Mouse (Mus musculus) urinary bladder, postnatal 25 days (tissue): ENCODE data around the gene Slc9a3r1.

Experiments
- DNase-seq: peaks from one replicate; pipeline ENCODE4 v3.0.0; 2022; ENCODE audit warnings: low spot score

The Slc9a3r1 gene

GRCm38 (mm10) chr11:115192180-115192579 lies 29.0 kb downstream of the Slc9a3r1 start:
- DNase-seq, result no peak

DNA sequence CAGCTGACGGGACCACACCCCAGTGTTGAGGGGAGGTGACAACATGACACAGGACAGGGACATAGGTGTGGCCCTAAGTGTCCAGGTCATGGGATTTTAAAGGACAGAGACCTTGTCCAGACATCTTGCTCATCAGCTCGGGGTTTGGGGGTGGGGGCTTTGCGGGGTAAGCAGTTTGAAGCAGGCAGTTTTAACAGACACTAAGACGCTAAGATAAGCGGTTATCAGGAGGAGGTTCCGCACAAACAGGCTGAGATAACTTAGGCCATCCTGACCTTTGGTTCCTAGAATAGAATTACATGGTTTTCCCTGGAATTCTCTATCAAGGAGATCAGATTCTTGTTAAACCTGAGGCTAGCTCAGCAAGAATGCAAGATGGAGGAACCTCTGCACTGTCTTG lies 31.6 kb downstream of the Slc9a3r1 start:
- DNase-seq, result no peak

DNA sequence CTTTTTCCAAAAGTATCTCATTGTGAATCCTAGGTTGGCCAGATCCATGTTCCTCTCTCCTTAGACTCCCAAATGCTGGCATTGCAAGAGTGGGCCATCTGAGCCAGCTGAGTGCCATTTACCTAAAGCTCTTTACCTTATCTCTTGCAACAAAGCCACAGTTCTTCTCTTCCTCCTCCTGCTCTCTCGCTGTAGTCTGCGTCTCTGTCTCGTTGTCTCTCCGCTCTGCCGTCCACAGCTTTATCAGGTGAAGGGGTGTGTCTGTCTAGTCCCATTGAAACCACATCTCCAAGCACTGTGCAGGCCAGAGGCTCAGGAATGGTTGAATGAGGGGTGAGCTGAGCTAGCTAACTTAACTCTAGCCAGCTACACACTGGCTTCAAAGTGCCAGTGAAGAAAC lies 32.8 kb downstream of the Slc9a3r1 start:
- no peak for DNase-seq

DNA sequence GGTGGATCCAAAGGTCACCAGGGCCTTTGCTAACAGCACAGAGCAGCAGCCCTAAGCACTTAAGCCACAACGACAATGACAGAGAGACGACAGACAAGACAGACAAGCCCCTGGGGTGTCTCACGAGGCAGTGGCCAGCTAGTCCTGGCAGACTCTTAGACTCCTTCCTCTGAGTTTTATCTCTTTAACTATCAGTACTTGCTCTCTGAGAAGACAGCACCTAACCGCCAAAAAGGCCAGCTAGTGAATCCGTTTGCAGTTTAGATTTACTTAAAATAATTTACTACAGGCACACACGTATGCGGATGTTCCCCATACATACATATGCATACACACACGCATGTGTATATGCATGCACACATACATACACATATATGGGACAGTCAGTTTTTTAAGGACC lies 34.4 kb downstream of the Slc9a3r1 start:
- DNase-seq, result no peak

DNA sequence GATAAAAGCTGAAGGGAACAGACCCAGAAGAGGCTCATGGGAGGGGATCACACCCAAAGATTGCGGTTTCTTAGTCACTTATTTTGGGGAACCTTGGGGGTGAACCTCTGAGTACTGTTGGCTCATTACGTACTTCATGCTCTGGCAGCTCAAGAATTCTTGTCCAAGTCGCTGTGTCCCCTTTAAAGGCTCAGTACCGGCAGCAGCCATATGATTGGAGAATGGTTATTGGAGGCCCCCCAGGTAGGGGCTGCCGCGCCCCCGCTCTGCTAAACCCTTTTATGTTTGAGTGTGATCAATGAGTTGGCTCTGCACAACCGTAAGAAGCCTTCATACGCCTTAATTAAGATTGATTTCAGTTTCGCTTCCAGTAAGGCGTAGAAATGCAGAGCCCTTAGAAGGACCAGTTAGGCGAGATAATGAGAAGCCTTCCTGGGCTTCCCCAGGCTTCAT lies 35.8 kb downstream of the Slc9a3r1 start:
- DNase-seq, result no peak

DNA sequence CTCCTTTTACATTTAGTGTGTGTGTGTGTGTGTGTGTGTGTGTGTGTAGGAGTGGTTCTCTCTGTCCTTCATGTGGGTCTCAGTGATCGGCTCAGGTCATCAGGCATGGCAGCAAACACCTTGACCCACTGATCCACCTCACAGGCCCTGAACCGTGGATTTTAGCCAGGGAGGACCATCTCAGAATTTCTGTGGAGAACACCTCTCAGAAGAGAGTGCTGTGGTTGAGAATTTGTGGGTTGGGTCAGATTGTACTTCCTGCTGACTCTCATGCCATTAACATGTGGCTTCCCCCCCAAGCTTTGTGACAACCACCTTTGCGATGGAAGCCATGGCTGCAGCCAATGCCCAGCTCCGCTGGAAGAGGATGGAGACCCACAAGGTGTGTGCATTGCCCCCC lies 37.4 kb downstream of the Slc9a3r1 start:
- no peak for DNase-seq

DNA sequence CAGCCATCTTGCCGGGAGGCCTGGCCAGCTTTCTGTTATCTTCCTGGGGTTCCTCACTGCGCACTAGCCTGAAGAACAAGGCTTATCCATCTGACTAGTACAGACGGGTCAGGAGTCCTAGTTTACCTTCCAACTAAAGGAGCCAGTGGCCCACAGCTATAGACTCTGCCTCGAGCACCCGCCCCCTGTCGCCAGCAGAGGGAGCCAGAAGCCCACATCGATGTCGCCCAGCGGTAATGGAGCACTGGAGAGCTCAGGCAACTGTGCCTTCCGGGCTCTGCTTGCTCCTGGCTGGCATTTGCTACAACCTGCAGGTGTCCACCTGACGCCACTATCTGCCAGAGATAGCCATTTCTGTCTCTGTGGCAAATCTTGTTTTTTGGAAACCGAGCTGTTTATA lies 39.2 kb downstream of the Slc9a3r1 start:
- DNase-seq, result peak; percentile 80

GRCm38 (mm10) chr11:115202756-115203155 lies 39.6 kb downstream of the Slc9a3r1 start:
- no peak for DNase-seq

DNA sequence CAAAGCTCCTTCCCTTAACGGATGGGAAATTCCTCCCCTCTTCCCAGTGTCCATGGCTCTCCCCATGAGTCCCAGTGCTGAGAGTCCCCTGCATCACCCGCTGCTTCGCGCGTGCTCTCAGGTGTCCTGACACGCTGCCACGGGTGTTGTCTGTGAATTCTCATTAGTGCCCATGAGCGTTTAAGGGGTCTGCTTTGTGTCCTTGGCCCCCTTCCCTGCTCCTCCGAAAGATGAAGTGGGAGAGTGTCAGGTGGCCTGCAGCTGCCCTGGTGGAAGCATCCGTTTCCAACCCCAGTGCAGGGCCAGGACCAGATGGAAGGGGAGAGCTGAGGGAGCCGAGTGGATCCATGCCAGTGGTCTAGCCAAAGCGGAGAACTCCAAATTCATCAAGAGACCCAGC lies 45.0 kb downstream of the Slc9a3r1 start:
- DNase-seq, result no peak

GRCm38 (mm10) chr11:115208776-115209732 lies 45.9 kb downstream of the Slc9a3r1 start:
- no peak for DNase-seq

DNA sequence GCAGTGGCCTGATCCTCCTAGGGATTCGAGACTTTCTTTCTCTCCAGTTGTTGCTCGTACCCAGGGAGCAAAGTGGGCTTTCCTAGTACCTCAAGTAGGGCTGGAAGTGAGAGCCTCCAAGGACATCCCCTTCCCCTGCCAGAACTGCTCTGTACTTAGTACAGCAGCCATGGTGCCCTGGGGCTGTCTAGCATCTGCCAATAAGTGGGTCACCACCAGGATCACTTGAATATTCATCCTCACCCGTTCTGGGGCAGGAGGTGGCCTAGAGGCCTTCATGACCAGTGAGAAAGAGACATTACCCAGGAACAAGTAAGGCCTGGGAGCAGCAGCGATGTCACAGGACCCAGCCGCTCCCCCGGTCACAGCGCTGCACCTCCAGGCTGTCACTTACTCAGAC lies 46.8 kb downstream of the Slc9a3r1 start:
- DNase-seq, result no peak

- no peak for DNase-seq
Measured at GRCm38 (mm10) chr11:115212116-115212515, 49.0 kb downstream of the Slc9a3r1 start.

GRCm38 (mm10) chr11:115215123-115215522 lies 52.0 kb downstream of the Slc9a3r1 start:
- no peak for DNase-seq

DNA sequence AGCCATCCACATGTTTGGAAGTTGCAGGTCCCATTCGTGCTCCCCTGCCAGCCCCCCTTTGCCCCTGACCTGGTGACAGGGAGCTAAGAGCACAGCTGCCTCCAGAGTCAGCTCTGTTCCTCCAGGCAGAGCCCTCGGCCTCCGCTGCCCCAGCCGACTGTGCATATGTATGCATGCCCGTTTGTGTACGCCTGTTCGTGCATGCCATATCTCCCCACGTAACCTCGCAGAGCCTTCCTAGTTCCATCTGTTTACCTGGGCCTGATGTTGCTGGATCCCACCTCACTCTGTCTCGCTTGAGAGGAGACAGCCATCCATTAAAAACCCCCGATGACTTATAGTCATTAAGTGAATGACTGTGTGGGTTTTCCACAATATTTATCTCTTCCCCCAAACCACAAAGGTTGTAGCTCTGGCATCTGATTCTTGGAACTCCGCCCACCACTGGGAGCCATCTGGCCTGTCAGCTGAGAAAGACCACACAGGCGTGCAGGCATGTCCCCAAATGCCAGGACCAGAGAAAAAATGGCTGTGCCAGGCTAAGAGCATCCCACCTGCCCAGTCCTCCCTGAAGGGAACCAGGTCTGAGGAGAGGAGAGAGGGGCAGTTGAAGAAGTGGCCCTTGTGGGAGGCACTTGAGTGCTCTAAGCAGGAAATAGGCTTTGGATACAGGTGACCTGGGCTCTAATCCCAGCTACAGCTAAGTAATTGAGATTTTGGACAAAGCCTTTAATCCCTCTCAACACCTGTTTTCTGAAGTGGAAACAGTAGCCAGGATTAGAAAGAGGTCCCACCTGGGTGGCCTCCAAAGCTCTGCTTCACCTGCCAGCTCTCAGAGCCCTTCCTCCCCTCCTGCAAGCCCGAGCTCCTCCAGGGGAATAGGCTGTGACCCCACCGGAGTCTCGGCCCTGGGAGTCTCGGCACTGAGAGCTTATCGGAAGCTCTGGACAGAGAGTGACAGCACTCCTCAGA lies 54.6 kb downstream of the Slc9a3r1 start:
- no peak for DNase-seq

GRCm38 (mm10) chr11:115219263-115219662 lies 56.1 kb downstream of the Slc9a3r1 start:
- peak; percentile 18 for DNase-seq

DNA sequence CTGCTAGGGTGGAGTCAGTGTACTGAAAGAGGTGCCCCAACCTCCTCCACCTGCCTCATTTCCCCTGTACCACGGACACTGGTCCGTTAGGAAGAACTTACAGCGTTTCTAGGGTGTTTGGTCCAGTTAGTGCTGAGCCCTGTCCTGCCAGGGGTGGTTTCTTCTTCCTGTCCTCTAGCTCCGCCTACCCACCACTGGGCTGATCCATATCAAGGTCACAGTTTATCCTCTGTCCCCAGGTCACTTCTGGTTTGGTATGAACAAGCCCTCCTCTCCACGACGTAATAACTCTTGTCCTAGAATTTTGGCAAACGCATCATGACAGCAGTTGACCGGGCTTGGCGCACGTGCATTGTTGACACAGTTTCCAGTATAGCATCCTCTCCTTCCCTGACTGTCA lies 56.5 kb downstream of the Slc9a3r1 start:
- no peak for DNase-seq

DNA sequence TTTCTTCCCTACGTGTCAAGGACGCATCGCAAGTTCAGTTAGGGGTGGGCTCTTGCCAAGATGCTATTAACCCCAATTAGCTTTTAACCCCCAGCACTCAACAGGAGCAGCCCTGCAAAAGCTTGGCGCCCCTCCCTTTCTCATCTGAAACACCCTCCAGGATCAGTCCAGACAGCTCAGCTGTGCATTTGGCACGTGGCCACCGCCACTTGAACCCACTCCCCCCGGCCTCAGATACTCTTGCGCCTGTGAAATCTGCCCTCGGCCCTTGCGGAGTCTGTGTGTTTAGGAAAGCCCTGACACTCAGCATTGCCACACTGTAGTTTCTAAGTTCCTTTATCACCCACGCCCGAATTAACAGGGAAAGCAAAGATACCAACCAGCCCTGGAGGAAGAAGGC lies 58.9 kb downstream of the Slc9a3r1 start:
- no peak for DNase-seq

- DNase-seq, result no peak
Measured at GRCm38 (mm10) chr11:115222570-115222969, 59.4 kb downstream of the Slc9a3r1 start.

DNA sequence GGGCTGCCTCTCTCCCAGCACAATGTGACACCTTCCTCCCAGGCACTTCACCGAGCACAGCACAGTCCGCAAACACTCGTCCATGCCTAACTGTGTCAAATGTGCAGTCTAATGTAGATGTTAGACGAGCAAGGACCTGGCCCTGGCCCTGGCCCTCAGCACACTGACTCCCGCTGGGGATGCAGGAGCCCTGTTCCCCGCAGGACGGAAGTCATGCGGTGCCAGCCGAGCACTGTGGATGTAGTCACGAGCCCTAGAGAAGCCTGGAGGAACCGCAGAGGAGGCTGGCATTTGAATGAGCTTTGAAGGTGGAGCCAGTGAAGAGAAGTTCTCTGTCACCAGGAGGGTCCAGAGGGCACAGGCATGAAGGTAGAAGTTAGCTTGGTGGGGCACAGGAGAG lies 60.3 kb downstream of the Slc9a3r1 start:
- DNase-seq, result no peak

DNA sequence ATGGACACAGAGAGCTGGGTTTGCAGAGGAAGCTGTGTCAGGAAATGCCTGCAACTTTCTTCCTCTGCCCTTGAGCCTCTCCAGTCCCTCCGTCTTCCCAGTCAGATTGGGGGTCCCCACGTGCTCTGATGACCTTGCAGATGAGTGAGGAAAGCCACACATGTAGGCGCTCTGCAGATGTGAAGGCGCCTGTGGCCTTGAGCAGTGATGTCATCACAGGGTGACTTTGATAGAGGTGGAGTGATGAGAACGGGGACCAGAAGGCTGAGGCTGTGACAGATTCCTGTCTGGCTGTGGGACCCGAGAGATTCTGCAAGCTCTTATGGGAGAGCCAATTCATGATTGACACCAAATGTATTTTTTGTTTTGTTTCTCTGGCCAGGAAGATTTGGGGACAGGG lies 60.7 kb downstream of the Slc9a3r1 start:
- DNase-seq, result no peak

DNA sequence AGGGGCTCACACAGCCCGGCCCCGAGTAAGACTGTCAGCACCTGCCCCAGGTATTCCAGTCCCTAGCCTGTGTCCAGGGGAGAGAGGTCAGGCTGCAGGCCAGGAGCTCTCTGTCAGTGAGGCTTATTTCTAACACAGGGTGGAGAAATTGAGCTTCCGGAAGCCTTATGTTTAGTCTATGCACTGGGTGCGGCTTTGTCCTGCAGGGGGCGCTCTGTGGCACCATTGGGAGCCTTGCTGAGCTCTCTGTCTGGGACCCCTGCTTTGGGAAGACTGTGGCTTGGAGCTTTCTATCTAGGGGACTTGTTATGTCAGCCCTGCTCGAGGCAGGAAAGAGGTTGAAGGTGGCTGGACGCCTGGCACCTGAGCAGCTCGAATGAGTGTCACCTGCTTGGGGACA lies 61.7 kb downstream of the Slc9a3r1 start:
- DNase-seq, result peak; percentile 19

DNA sequence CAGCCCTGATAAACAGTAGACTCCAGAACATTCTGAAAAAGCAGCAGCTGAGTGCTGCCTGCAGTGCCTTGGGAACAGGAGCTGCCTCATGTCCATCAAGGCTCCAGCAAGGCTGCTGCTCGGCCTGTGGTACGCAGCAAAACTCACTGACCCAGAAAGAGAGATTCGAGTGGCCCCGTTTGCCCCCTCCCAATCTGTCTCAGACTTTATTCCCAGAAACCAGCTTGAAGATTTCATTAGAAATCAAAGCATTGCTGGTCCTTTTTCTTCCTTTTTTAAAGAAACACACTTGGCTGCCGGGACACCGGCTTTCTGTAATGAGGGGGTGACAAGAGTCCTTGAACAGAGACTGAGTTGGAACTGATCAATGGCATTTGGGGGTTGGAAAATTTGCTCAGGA lies 62.2 kb downstream of the Slc9a3r1 start:
- DNase-seq, result no peak
